Mouse (Mus musculus) ES-Bruce4 (cell line): ENCODE results near the gene Sympk.

ENCODE experiments used
- CTCF ChIP-seq: IDR thresholded peaks from one replicate; pipeline ENCODE4 v1.8.1; 2011; ENCODE audit warnings: low read depth, low read length
- EP300 ChIP-seq: IDR thresholded peaks from 2 replicates; pipeline ENCODE4 v1.6.1; 2011; ENCODE audit warnings: low read depth, low read length; ENCODE audit not compliant: insufficient read depth
- POLR2A ChIP-seq: IDR thresholded peaks from one replicate; pipeline ENCODE4 v1.8.1; 2011; ENCODE audit warnings: low read length; ENCODE audit not compliant: insufficient read depth

DNA sequence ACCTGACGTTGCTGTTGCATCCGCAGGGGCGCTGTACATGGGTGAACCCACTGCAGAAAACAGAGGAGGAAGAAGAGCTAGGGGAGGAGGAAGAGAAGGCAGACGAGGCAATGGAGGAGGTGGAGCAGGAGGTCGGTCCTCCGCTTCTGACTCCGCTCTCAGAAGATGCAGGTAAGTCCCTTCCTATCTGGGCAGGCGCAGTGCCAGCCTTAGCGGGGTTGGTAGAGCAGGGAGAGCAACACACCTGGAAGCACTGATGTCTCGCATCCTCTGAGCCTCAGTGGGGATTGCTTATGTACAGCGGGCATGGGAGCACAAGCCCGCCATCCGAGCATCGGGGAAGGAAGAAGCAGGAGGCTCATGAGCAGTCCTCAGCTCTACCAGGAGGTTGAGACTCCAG, 42.9 kb downstream of the Sympk start:
- no peak for TF ChIP-seq POLR2A
- no peak for TF ChIP-seq CTCF
- TF ChIP-seq EP300 = no peak
